Mouse (Mus musculus): ENCODE data around the gene Hoxa11.

Gene Hoxa11

DNA sequence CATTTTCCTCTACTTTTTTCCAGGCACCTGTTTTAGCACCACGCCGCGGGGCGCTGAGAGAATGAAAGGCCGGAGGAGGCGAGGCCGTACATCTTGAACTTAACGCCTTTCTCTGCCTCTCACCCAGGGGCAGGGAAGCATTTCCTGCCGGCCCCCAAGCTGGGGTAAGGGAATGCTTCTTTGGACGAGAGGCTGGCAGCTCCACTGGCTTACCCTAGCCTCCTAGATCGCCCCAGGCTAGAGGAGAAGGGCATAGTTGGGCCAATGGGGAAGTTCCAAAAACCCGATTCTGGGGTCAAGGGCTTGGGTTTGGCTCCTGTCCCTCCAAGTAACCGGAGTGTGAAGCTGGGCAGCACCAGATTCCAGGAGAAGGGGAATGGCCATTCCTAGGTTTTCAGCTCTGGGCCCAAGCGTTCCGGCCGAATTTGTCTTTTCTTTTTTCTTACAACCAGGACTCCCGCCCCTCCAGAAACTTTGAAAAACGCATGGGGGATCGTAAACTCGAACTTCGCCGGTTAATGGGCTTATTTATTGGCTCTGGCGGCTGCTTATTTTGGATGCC lies 12.5 kb downstream of the Hoxa11 start:
- no peak for DNase-seq (ENCODE audit: low spot score)

- DNase-seq (ENCODE audit: low spot score), result no peak
Observed at GRCm38 (mm10) chr6:52232568-52232965, 13.0 kb downstream of the Hoxa11 start.

DNA sequence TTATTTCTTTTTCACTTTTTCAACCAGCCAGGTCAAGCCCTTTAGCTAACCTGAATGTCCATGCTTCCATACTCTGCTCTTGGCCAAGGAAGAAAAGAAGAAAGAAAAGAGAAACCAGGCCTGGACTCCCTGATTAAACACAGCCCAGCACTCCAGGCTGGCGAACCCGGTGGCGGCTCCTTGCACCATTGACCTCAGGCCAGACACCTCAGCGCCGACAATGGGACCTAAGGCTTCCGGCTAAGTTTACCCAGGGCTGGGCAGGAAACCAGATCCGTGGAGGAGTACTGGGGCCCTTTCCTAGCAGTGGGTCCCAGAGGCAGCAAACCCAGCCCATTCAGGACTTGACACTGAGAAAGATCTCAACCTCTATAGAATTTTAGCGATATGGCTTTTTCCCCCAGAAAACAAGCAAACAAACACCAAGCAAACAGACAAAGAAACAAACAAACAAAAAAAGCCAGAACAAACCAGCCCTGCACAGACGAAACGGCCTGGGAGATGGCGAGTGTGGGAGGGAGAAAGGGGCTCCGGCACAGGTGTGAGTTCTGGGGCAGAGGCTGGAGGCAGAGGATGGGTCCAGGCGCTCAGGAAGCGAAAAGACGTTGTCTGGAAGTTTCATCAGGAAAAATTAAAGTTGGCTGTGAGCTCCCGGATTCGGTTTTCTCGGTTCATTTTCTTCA lies 13.6 kb downstream of the Hoxa11 start:
- no peak for DNase-seq (ENCODE audit: low spot score)

GRCm38 (mm10) chr6:52230516-52231165 lies 15.0 kb downstream of the Hoxa11 start, which contains the start of gene Hoxa9:
Gene Hoxa9 (minus strand): TSS chr6:52231089.
- no peak for DNase-seq (ENCODE audit: low spot score)

DNA sequence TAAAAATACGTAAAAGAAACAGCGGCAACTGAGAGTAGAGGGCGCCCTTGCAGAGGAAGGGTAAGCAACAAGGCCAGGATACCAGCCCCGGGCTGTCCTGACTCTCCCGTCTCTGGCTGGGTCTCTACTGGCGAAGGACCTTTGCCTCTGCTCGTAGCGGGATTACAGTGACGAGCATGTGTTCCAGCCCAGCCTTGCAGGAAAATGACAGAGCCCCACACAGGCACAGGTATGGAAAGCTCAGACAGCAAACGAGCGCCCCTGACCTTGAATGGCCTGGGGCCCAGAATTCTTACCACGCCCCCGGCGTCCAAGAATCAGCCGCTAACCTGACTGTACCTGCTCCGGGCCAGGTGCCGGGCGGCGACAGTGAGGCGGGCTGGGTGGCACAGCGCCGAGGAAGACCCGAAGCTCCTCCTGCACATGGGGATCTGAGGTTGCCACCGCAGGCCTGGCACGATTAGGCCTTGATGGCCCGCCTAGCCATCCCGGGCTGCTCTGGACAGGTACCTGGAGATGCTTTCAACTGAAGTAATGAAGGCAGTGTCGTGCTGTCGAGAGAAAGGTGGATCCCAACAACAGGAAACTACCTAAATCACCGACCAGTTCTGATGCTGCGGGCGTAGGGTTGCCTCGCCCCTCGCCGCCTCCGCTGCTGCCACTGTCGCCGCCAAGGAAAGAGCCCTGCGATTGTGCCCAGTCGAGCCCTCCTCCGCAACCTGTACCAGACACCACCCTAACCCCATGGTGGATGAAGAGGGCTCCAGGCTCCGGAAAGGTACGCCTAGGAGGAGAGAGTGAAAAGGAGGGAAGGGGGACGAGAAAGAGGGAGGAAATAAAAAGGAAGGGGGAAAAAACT lies 15.8 kb downstream of the Hoxa11 start:
- DNase-seq (ENCODE audit: low spot score), result no peak

DNA sequence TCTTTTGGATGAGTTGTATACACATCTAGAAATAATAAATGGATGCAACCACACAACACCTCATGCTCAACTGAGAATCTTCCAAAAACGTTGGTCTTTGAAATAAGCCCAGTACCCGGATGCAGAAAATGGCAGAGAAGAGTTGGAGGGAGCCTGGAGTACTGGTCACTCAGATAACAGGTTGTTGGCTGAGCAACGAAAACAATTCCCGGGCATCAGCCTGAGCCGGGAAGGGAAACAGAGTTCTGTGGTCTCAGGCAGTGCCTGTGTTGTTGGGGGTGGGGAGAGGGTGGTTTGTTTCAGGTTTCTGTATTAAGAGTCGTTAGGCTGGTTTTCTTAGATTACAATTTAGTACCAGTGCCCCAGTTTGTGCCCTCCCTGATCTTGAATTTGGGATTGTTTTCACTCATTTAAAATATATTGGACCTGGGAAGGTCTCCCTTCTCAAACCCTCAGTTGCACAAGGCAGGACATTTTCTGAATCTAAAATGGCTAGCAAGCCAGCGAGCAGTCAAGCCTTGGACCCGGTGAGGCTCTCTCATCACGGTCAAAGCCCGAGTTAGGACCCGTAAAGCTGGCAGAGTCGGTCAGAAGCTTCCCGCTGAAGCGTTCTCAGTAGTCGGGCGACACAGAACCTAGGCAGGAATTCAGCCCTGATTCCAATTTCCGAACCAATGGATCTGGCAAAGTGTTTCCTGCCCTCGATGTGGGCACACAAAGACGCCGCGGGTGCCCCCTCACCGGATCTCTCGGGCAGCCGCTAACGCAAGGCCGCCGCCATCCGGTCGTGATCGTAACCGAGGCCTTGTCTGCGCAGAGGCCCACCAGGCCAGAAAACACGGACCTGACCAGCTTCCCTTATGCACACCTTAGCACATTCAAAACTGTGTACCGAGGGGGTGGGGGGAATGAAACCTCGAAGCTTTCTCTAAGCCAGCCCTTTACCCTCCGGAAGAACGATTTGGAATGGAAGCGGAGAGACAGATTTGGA lies 16.8 kb downstream of the Hoxa11 start:
- no peak for DNase-seq (ENCODE audit: low spot score)

GRCm38 (mm10) chr6:52227470-52228222 lies 18.0 kb downstream of the Hoxa11 start:
- no peak for DNase-seq (ENCODE audit: low spot score)

DNA sequence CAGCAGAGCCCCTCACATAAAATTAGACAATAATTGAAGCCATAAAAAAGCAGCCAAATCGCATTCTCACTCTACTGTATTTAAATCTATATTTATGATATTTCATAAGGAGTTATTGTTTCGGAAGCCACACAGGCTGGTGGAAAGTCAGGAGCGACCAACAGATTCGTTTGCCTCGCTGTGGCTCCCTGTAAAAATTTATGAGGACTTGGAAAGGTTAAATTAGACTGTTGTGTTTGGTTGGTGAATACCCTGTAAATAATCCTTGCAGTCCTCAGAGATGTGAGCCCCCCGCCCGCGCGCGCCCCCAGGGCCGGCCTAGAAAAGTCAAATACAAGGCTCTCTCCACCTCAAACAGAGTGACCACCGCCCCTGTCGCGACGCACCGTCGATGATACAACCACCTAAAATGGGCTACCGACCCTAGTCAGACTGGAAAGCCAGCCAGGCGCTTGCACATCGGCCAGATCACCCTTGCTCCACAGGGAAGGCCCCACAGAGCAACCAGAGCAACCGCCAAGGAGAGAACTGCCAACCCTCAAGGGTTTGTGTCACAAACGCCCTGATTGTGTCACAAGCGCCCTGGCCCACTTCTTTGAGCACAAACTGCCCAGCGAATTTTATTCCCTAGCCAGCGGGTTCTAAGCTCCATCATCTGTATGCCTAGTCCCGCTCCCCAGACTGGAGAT lies 18.9 kb downstream of the Hoxa11 start:
- no peak for DNase-seq (ENCODE audit: low spot score)

DNA sequence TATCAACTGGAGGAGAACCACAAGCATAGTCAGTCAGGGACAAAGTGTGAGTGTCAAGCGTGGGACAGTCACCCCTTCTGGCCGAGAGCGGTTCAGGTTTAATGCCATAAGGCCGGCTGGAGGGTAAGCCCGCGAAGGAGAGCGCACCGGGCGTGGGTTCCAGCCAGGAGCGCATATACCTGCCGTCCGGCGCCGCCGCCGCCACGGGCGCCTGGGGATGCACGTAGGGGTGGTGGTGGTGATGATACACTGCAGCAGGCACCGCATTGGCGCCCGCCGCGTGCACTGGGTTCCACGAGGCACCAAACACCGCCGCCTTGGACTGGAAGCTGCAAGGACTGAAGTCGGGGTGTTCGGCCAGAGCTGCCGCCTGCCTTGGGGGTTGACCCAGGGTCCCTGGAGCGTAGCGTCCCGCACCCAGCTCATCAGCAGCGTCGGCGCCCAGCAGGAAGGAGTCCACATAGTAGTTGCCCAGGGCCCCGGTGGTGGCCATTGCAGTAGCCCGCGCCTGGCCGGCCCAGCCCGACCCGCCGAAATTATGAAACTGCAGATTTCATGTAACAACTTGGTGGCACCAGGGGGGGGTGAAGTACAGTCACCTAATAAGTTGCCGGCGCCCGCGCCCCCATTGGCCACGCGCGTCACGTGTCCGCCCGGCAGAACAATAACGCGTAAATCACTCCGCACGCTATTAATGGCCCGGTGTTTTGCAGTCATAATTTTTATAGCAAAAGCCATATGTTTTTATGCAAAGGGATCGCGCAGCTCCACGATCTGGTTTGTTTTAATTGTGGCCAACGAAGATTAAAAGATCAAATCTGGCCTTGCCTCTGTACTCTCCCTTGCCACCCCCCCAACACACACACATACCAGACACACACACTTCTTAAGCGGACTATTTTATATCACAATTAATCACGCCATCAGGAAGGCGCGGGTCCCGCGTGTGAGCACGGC lies 19.7 kb downstream of the Hoxa11 start:
- peak; percentile 82 for DNase-seq (ENCODE audit: low spot score)

DNA sequence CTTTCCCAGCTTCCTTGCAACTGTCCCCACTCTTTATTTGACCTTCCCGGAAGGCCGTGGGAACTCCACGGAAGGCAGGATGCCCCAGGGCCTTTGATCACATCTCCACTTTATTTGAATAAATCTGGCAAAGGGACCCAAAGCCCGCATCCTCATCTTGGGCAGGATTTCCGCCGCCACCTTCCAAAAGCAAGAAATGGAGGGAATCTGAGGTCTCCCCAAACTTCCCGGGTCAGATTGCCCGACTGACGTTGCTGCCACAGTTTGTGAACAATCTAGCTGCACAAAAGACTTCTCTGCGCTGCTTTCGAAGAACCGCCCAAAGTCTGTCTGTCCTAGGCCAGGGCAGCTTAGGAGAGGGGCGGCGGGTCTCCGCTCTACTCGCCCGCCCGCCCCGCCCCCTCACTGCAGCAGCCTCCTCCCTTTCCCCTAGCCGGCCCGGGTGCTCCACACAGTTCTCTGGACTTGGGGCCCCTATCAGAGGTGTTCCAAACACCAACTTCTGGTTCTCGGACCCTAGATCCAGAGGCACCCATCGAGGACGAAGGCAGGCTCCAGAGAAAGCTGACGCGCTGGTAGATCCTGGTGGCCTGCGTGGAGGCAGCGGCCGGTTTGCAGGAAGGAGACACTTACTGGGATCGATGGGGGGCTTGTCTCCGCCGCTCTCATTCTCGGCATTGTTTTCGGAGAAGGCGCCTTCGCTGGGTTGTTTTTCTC lies 20.6 kb downstream of the Hoxa11 start:
- DNase-seq (ENCODE audit: low spot score), result no peak

- no peak for DNase-seq (ENCODE audit: low spot score)
Observed at GRCm38 (mm10) chr6:52223939-52224760, 21.5 kb downstream of the Hoxa11 start.

GRCm38 (mm10) chr6:52222729-52223128 lies 22.9 kb downstream of the Hoxa11 start:
- DNase-seq (ENCODE audit: low spot score), result no peak

DNA sequence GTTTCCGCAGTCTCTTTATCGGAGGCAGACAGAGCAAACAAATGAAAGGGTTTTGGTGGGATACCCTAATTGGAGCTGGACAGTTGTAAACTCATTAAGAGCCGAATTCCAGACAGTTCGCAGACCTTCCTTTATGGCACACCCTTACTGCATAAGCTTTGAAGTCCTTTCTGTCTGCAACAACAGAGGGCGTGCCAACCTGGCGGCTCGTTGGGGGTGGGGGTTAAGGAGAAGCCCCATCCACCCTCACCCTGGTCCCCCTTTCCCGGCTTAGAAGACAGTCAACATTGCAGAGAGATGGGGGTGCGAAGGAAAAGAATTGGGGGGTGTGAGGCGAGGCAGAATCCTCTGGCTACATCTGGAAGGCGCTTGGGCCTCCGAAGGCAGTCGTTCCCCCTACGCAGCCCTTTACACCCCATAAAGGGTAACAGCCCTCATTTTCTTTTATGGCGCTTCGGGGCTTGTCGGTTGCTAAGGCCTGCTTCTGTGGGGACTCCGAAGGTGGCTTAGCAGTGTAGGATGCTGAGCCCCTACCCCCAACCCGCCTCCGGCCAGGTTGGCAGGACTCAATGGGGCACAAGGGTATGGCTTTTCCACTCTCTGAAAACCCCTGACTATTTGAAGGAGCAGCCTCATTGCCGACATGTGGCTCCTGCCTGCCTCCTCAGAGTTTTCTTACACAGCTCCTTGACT lies 23.5 kb downstream of the Hoxa11 start:
- DNase-seq (ENCODE audit: low spot score), result no peak

DNA sequence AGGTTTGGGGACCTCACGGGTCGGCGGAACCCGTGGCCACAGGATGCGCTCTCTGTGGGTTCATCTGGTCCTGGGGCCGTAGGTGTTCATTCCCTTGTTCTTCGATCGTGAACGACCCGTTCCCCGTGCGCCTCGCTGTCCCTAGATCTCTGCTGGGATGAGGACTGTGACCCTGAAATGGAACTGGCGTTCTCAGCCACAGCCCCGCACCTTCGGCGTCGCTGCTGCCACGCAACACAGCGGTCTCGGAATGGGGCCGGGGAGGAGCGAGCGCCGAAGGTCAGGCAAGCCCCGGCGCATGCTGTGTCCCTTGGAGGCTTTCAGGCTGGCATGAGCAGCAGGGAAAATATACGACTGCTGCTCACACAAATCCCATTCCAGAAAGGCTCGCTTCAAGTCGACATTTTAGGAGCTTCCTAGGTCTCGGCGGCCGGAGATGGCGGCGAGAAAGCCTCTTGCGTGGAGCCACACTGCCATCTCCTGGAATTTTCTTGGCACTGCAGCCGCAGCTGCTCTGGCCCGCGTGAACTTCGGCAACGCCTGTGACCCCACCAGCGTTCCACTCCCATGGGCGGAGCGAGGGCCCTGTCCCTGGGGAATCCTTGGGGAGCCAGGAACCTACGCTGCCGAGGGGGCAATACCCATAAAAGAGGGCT lies 24.1 kb downstream of the Hoxa11 start, which contains the start of gene Hoxa7:
Hoxa7 (minus strand) TSS at position 518 of the 656 bp plus-strand sequence.
- DNase-seq (ENCODE audit: low spot score), result peak; percentile 94

DNA sequence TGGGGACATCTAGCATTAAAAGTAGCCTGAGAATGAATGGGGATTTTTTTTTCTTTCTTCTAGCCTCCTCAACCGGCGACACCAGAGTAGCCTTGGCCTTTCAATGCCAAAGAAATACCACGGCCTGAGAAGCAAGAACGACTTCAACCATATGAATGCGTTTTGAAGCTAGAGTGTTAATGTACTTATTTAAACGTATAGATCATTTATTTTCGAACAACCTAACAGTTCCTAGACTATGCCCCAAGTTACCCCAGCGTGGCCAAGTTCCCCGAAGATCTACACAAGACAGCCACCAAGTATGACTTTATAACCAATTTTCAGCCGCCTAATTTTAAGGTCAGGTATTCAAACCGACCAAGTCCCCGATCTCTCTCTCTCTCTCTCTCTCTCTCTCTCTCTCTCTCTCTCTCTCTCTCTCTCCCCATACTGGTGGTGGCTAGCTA lies 24.7 kb downstream of the Hoxa11 start:
- DNase-seq (ENCODE audit: low spot score), result no peak

Measured in embryo, embryonic 10.5 days (tissue).